Mouse (Mus musculus) kidney, adult 11 months (tissue): Measurements from ENCODE around the gene Tars.

Experiments
- DNase-seq: peaks from one replicate; pipeline ENCODE4 v3.0.0; 2022

Gene Tars

GRCm38 (mm10) chr15:11399356-11400067 lies at the start of gene Tars:
TSS of gene Tars (minus strand) at chr15:11399665.
- DNase-seq: peak; percentile 99

GRCm38 (mm10) chr15:11437361-11437760 lies 37.9 kb upstream of the Tars start:
- DNase-seq: no peak

GRCm38 (mm10) chr15:11436709-11437280 lies 37.3 kb upstream of the Tars start:
- no peak for DNase-seq

GRCm38 (mm10) chr15:11426899-11427298 lies 27.4 kb upstream of the Tars start:
- DNase-seq: no peak

GRCm38 (mm10) chr15:11413484-11413883 lies 14.0 kb upstream of the Tars start:
- no peak for DNase-seq

- DNase-seq: no peak
Observed at GRCm38 (mm10) chr15:11412542-11412941, 13.1 kb upstream of the Tars start.

GRCm38 (mm10) chr15:11411846-11412245 lies 12.4 kb upstream of the Tars start:
- DNase-seq: no peak

GRCm38 (mm10) chr15:11408155-11408826 lies 8.8 kb upstream of the Tars start:
- no peak for DNase-seq

GRCm38 (mm10) chr15:11407381-11407780 lies 7.9 kb upstream of the Tars start:
- DNase-seq: peak; percentile 45

GRCm38 (mm10) chr15:11406769-11407168 lies 7.3 kb upstream of the Tars start:
- DNase-seq: no peak

GRCm38 (mm10) chr15:11398676-11399350 lies 652 bp downstream of the Tars start:
- peak; percentile 5 for DNase-seq

- no peak for DNase-seq
Observed at GRCm38 (mm10) chr15:11396421-11396820, 3.0 kb downstream of the Tars start.

GRCm38 (mm10) chr15:11392903-11393302 lies 6.6 kb downstream of the Tars start:
- DNase-seq: no peak

GRCm38 (mm10) chr15:11383796-11384195 lies 15.7 kb downstream of the Tars start:
- no peak for DNase-seq

- DNase-seq: no peak
Observed at GRCm38 (mm10) chr15:11382585-11382984, 16.9 kb downstream of the Tars start.

GRCm38 (mm10) chr15:11380616-11381015 lies 18.8 kb downstream of the Tars start:
- DNase-seq: no peak

GRCm38 (mm10) chr15:11380087-11380530 lies 19.4 kb downstream of the Tars start:
- DNase-seq: no peak

- peak; percentile 17 for DNase-seq
Observed at GRCm38 (mm10) chr15:11379431-11380086, 19.9 kb downstream of the Tars start.

GRCm38 (mm10) chr15:11370477-11371085 lies 28.9 kb downstream of the Tars start:
- DNase-seq: no peak

- no peak for DNase-seq
Observed at GRCm38 (mm10) chr15:11369572-11369971, 29.9 kb downstream of the Tars start.

- no peak for DNase-seq
Observed at GRCm38 (mm10) chr15:11364795-11365194, 34.7 kb downstream of the Tars start.

GRCm38 (mm10) chr15:11364112-11364511 lies 35.4 kb downstream of the Tars start:
- DNase-seq: peak; percentile 14
